Mouse (Mus musculus): Measurements from ENCODE around the gene Dlx6. TPM values are rescaled to one million over a fixed set of nuclear protein-coding genes. Genes with fewer than 3 reads are reported as not detected.
A peak's percentile ranks its signal among the peaks of the same experiment; 100 is the strongest.

Dlx6 gene
- total RNA-seq, 2 experiments from 2014 or later, result not detected

GRCm38 (mm10) chr6:6875676-6876075 is 12.5 kb downstream of the Dlx6 start:
- ATAC-seq (replicated peaks; ENCODE audit: poor library complexity), result no peak

DNA sequence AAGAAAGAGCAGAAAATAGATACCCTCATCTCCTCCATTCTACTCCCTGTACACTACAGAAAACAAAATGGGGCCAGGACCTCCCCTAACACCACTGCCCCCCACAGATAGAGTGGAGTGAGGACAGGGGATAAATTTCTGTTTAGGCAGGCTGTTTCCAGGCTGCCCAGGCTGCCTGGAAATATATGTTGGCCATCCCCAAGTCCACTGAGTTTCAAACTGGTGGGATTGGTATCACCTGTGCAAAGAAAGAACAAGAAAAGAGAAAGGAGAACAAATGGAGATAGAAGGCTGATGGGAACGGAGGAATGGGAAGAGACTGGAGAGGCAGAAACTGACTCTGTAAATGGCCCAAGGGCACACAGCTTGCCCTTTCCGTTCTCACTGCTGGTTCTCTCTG is 13.1 kb downstream of the Dlx6 start:
- no peak for ATAC-seq (replicated peaks; ENCODE audit: poor library complexity)

GRCm38 (mm10) chr6:6876731-6877130 is 13.6 kb downstream of the Dlx6 start:
- no peak for ATAC-seq (replicated peaks; ENCODE audit: poor library complexity)

DNA sequence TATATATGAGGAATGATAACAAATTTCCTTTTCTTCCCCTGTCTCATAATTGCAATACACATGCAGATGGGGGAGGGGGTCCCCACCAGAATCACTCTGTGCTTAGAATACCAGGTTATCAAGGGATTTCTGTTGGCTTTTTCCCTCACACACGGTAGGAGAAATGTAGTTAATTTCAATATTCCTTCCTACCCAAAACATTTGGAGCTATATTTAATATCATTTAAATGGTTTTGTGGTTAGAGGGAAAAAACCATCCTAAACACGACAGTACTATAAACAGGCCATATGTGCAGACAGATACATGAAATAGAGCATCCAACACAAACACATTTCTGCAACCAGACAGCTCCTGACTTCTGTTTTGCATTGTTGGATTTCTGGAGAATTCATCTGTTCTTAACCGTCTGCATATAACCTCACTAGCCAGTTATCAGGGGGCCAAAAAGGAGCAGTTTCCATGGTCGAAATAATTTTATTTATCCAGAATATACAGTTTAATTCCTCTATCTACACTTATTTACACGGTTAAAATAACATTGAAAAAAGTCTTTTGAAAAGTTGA is 14.3 kb downstream of the Dlx6 start:
- ATAC-seq (replicated peaks; ENCODE audit: poor library complexity), result no peak

- ATAC-seq (replicated peaks; ENCODE audit: poor library complexity), result peak; percentile 22; the same call in 1 of the 2 replicates
These were observed 15.1 kb downstream of the Dlx6 start for GRCm38 (mm10) chr6:6877981-6878840.

DNA sequence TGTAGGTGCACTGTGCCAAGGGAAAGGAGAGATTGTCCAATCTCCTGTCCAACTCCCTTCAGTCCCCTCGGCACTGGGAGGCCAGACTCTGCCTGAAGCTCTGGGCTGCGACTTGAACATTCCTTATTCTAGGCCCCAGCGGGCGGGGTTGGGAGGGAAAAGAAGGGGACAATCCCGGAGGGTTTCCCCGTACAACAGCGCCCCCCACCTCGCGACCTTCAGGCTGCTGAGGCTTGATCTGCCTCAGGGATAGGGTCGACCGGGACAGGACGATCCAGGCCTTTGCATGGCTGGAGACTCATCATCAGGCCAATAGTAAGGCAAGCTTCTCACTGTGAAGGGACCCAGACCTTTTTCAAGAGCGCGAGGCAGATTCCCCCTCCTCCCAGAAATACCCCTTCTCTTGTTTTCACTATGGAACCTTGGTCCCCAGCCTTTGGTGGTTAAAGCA is 15.7 kb downstream of the Dlx6 start:
- ATAC-seq (replicated peaks; ENCODE audit: poor library complexity), result no peak

- no peak for ATAC-seq (replicated peaks; ENCODE audit: poor library complexity)
These were observed 16.5 kb downstream of the Dlx6 start for GRCm38 (mm10) chr6:6879371-6880325.

DNA sequence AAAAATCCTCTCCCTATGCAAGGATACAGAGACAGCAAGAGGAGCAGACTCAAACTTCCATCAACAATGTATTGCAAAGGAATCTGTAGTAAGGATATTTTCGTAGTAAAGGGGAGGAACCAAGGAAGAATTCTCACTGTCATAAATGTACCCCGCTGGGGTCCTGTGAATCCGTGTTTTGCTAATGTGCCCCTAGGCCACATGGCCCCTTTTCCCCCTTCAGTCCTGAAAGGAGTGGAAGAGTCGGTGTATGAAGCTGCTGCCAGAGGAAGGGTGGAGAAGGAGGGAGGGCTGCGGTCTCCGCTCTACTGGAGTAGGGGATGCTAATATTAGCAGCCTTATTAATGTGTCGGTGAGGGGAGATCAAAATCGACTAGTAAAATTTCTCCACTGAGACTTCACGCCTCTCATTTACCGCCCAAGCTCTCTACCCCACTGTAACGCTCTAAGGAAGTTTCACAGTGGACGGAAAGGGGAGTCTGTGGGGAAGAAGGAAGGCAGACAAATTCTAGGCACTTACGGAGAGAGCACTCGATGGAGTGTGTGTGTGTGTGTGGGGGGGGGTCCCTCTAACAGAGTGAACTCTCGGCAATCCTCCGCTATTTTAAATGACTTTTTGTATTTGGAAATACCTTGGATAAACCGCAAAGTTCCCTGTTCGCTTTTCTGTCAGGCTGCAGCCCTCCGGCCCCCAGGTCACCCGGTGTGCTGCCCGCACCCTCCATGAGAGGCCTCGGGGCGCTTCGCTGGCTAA is 17.4 kb downstream of the Dlx6 start:
- ATAC-seq (replicated peaks; ENCODE audit: poor library complexity), result no peak

DNA sequence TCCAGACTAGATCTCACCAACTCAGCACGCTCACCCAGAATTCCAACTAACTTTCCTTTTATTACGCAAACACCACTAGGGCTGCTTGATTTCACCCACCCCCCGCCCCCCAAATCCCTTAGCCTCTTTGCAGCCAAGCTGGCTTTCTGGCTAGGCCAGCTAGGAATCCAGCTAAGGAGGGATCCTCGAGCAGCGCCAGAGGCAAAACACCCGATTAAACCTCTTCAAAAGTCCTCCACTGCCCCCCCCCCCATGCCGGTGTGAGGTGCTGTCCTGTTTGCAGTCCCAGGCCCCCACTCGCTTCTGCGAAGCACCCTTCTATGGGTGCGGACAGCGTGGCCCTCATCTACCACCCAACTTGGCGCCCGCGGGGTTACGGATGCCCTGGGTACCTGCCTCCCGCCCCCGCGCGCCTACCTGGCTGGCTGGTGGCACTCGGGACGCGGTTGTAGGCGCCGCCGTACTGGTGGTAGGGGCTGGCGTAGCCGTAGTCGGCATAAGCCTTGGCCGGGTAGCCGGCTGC is 18.0 kb downstream of the Dlx6 start:
- no peak for ATAC-seq (replicated peaks; ENCODE audit: poor library complexity)

- no peak for ATAC-seq (replicated peaks; ENCODE audit: poor library complexity)
These were observed 18.6 kb downstream of the Dlx6 start, which contains the start of gene Dlx5 for GRCm38 (mm10) chr6:6881638-6882190. Gene Dlx5, minus strand, starts transcription at chr6:6882085.

DNA sequence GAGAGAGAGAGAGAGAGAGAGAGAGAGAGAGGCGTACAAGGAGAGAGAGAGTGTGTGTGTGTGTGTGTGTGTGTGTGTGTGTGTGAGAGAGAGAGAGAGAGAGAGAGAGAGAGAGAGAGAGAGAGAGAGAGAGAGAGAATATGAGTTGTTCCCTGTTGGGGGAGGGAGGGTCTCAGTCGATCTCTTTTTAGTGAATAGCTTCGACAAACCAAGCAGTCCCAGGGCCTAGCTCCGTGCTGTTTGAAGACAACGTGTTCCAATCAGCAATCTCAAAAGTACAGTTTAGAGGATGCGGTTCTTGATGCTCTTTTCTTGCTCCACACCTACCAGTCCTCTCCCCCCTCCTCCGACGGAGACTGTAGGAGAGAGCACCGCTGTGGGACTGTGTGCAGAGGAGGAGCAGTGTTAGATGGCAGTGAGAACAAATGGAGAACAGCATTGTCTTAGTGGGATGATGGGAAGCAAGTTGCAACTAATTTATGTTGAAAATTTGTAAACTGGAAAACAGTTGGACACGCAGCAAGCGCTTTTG is 19.2 kb downstream of the Dlx6 start:
- ATAC-seq (replicated peaks; ENCODE audit: poor library complexity), result no peak

GRCm38 (mm10) chr6:6884897-6885296 is 21.8 kb downstream of the Dlx6 start:
- peak; percentile 45; the same call in 1 of the 2 replicates for ATAC-seq (replicated peaks; ENCODE audit: poor library complexity)

- no peak for ATAC-seq (replicated peaks; ENCODE audit: poor library complexity)
These were observed 23.1 kb downstream of the Dlx6 start for GRCm38 (mm10) chr6:6886225-6886624.

- no peak for ATAC-seq (replicated peaks; ENCODE audit: poor library complexity)
These were observed 26.9 kb downstream of the Dlx6 start for GRCm38 (mm10) chr6:6890047-6890446.

- ATAC-seq (replicated peaks; ENCODE audit: poor library complexity), result no peak
These were observed 46.5 kb downstream of the Dlx6 start for GRCm38 (mm10) chr6:6909586-6909985.

DNA sequence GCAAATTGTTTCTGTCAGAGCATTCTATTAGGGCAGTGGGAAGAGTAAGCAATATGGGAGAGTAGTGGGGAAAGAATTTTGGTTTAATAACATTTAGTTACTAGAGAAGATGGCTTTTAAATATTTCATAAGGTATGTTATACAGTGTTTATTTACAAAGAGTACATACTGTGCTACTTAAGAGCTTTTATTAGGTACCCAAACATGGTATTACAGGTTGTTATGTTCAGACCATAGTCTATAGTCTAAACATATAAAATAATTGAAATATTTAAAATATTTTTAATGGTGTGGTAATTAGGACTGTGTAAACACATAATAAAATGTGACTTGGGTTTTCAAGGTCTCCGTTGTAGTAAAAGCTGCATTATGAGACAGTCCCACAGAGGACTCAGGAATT is 51.2 kb downstream of the Dlx6 start:
- ATAC-seq (replicated peaks; ENCODE audit: poor library complexity), result no peak

- ATAC-seq (replicated peaks; ENCODE audit: poor library complexity), result peak; percentile 87
These were observed 51.9 kb downstream of the Dlx6 start for GRCm38 (mm10) chr6:6914849-6915525.

DNA sequence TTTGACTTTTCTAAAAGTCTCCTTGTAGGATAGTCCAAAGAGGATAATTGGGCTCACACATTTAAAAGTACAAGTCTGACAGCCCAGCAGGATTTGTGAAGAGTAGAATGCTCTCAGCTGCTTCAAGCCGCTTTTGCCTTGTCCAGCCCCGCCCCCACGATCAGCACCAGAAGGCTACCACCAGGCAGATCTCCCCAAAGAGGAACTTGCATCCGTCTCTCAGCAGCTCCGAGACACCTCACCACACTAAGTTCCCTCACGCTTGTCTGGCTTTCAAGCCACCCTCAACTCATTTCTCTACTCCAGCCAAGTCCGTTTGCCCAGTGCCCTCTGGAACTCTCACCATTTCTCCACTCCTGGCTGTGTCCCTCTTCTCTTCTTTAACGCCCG is 52.4 kb downstream of the Dlx6 start:
- peak; percentile 80 for ATAC-seq (replicated peaks; ENCODE audit: poor library complexity)

DNA sequence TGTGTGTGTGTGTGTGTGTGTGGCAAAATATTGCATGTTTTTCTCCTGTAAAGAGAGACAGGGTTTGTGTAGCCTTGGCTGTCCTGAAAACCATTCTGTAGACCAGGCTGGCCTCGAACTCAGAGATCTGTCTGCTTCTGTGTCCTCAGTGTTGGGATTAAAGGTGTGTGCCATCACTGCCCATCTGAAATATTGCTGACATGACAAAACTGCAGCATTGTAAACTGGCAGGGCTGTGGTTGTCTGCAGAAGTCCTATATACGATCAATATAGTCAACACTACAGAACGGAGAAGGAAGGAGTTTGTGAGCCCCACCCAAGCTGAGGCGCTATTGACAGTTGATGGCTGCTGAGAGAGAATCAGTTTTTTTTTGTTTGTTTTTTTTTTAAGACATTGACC is 54.2 kb downstream of the Dlx6 start:
- ATAC-seq (replicated peaks; ENCODE audit: poor library complexity), result no peak
